Mouse (Mus musculus) MEL (cell line): ENCODE measurements at regions not wholly inside any gene's neighbourhood (a gene's known extent, or its start where the extent isn't known, plus 50 kb on each side); places are given as distances from the start of the nearest gene placed in this dataset.
A peak's percentile ranks its signal among the peaks of the same experiment; 100 is the strongest.

Experiments used
- CHD1 ChIP-seq: IDR thresholded peaks from 2 replicates; pipeline ENCODE4 v1.6.1; 2012; ENCODE audit warnings: low read depth, mild to moderate bottlenecking, inconsistent platforms, low read length, improper control_type of control experiment
- CTCF ChIP-seq, 3 experiments: IDR thresholded peaks in 2 of 3; conservative IDR thresholded peaks in 1 of 3; 2 replicates each; pipeline ENCODE4 v1.5.1; 2011 to 2012; ENCODE audit warnings: low read length in 3 of 3, low read depth in 2 of 3, mild to moderate bottlenecking in 2 of 3, improper control_type of control experiment in 1 of 3, inconsistent platforms in 1 of 3, mixed read lengths in 1 of 3, moderate library complexity in 1 of 3; ENCODE audit not compliant: control insufficient read depth in 1 of 3, insufficient read depth in 1 of 3, poor library complexity in 1 of 3, severe bottlenecking in 1 of 3
- EP300 ChIP-seq, 2 experiments: IDR thresholded peaks; 2 replicates each; pipeline ENCODE4 v1.6.1; 2011; ENCODE audit warnings: improper control_type of control experiment in 2 of 2, low read length in 2 of 2, low read depth in 1 of 2, mild to moderate bottlenecking in 1 of 2
- ETS1 ChIP-seq: IDR thresholded peaks from 2 replicates; pipeline ENCODE4 v1.6.1; 2012; ENCODE audit warnings: low read depth, mild to moderate bottlenecking, inconsistent platforms, low read length, improper control_type of control experiment, moderate library complexity
- GABPA ChIP-seq: IDR thresholded peaks from 2 replicates; pipeline ENCODE4 v1.6.1; 2012; ENCODE audit warnings: low read depth, mild to moderate bottlenecking, inconsistent platforms, low read length, improper control_type of control experiment, moderate library complexity
- GATA1 ChIP-seq: IDR thresholded peaks from 2 replicates; pipeline ENCODE4 v1.6.1; 2011; ENCODE audit warnings: low read depth, low read length, improper control_type of control experiment
- JUND ChIP-seq: IDR thresholded peaks from 2 replicates; pipeline ENCODE4 v1.6.1; 2011; ENCODE audit warnings: low read depth, mild to moderate bottlenecking, improper control_type of control experiment, low read length
- MAZ ChIP-seq: IDR thresholded peaks from 2 replicates; pipeline ENCODE4 v1.6.1; 2012; ENCODE audit warnings: low read depth, mild to moderate bottlenecking, inconsistent platforms, low read length, improper control_type of control experiment
- MXI1 ChIP-seq: IDR thresholded peaks from 2 replicates; pipeline ENCODE4 v1.6.1; 2011; ENCODE audit warnings: mild to moderate bottlenecking, low read depth, low read length, improper control_type of control experiment
- POLR2A ChIP-seq, 2 experiments: IDR thresholded peaks; 2 replicates each; pipeline ENCODE4 v1.6.1; 2011 to 2012; ENCODE audit warnings: low read length in 2 of 2, mild to moderate bottlenecking in 2 of 2, control low read depth in 1 of 2, improper control_type of control experiment in 1 of 2, low read depth in 1 of 2, moderate library complexity in 1 of 2; ENCODE audit not compliant: control insufficient read depth in 1 of 2, insufficient read depth in 1 of 2, poor library complexity in 1 of 2
- UBTF ChIP-seq: IDR thresholded peaks from 2 replicates; pipeline ENCODE4 v1.6.1; 2012; ENCODE audit warnings: low read depth, mild to moderate bottlenecking, inconsistent platforms, low read length, improper control_type of control experiment, moderate library complexity, borderline replicate concordance; ENCODE audit not compliant: insufficient read depth
- ZKSCAN1 ChIP-seq: IDR thresholded peaks from 2 replicates; pipeline ENCODE4 v1.6.1; 2012; ENCODE audit warnings: low read depth, mild to moderate bottlenecking, inconsistent platforms, low read length, improper control_type of control experiment, moderate library complexity
- ZMIZ1 ChIP-seq: IDR thresholded peaks from 2 replicates; pipeline ENCODE4 v1.6.1; 2012; ENCODE audit warnings: low read depth, mild to moderate bottlenecking, inconsistent platforms, low read length, improper control_type of control experiment, moderate library complexity
- ZNF384 ChIP-seq: IDR thresholded peaks from 2 replicates; pipeline ENCODE4 v1.6.1; 2012; ENCODE audit warnings: low read depth, mild to moderate bottlenecking, inconsistent platforms, low read length, improper control_type of control experiment

DNA sequence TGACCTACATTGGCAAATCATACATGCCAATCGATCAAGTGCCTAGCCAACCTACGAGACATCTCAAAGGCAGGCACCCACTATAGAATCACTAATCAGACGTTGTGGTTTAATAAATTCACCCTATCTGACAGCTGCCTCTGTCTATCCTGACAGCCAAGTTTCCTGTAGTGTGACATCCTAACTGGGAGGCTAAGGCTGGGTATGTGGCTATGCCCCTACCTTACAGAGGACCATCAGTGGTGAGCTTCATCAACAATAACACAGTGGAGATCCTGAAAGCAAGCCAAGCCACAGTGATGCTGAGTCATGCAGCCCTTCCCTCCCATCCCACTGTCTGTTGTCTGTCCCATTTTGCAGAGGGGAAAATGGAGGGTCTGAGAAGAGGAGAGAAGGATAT is 630.7 kb downstream of the Sox6 start:
- TF ChIP-seq ZNF384, result no peak
- no peak for TF ChIP-seq CTCF (IDR thresholded peaks at IDR 0.05 in 2 of 3, conservative IDR thresholded peaks at IDR 0.05 in 1 of 3; ENCODE audit: control insufficient read depth in 1 of 3, insufficient read depth in 1 of 3, low read depth in 2 of 3, low read length in 3 of 3, poor library complexity in 1 of 3, severe bottlenecking in 1 of 3)
- TF ChIP-seq UBTF, result no peak
- no peak for TF ChIP-seq ZMIZ1
- TF ChIP-seq GABPA, result peak; percentile 46; the same call in 1 of the 2 replicates
- no peak for TF ChIP-seq ZKSCAN1
- peak; percentile 83 to 87 for TF ChIP-seq EP300 (IDR thresholded peaks at IDR 0.05; ENCODE audit: low read depth in 1 of 2, low read length in 2 of 2)
- no peak for TF ChIP-seq POLR2A (IDR thresholded peaks at IDR 0.05; ENCODE audit: control insufficient read depth in 1 of 2, insufficient read depth in 1 of 2, low read depth in 1 of 2, low read length in 2 of 2, poor library complexity in 1 of 2)
- peak; percentile 84 for TF ChIP-seq GATA1
- TF ChIP-seq MAZ, result no peak
- no peak for TF ChIP-seq MXI1
- TF ChIP-seq ETS1, result peak; percentile 75
- TF ChIP-seq JUND, result no peak
- no peak for TF ChIP-seq CHD1
